Mouse (Mus musculus): ENCODE measurements around the gene Arhgef28.

DNA sequence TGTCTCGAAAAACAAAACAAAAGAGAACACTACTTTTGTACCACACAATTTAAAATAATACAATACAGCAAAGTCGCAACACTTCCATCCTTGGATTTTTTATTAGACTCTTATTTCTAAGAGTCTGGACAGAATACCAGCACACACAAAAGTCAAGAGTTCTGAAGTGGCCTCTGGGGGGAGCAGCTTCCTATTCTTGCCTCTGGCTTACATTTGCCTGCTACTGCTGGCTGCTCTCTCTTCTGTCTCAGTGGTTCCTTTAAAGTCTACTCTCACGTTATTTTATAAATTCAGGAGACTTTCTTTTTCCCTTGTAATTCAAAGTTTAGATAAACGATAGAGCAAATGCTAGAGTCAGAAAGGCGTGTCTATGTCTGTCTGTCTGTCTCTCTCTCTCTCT, 179.1 kb downstream of the Arhgef28 start:
- TF ChIP-seq CTCF (IDR thresholded peaks at IDR 0.05; ENCODE audit: low read depth, low read length), result peak; percentile 2
- no peak for TF ChIP-seq POLR2A (IDR thresholded peaks at IDR 0.05; ENCODE audit: insufficient read depth, low read length)
